Mouse (Mus musculus) NIH3T3 (cell line): ENCODE measurements around the gene Bckdha.

Source experiments
- DNase-seq: peaks from one replicate; pipeline ENCODE4 v3.0.0-alpha.2; 2012; ENCODE audit warnings: low read depth

Gene Bckdha

GRCm38 (mm10) chr7:25614086-25614485 lies 44.7 kb downstream of the Bckdha start:
- no peak for DNase-seq

- DNase-seq, result no peak
Measured at GRCm38 (mm10) chr7:25611501-25611900, 47.3 kb downstream of the Bckdha start.

GRCm38 (mm10) chr7:25610056-25610455 lies 48.7 kb downstream of the Bckdha start:
- no peak for DNase-seq

GRCm38 (mm10) chr7:25607196-25607595 lies 51.6 kb downstream of the Bckdha start:
- DNase-seq, result no peak

DNA sequence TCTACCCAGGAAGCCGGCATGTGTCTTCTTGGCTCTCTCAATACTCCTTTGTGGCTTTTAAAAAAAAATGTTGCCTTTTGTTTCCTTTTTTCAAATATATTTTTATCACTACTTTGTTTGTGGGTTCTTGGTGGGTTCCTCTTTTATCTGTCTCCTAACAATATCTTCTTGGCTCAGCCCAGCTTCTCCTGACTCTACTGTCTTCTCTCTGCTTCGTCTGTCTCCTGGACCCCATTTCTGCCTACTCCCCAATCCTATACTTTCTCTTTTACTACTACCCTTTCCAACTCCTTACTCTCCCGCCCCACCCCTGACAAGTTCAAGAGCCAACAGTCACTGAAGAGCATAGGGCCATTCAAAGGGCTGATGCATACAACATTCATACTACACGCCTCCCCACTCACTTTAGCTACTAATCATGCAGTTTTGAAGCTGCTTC lies 52.1 kb downstream of the Bckdha start:
- DNase-seq, result no peak

- DNase-seq, result no peak
Measured at GRCm38 (mm10) chr7:25601346-25601745, 57.4 kb downstream of the Bckdha start.

GRCm38 (mm10) chr7:25600666-25601065 lies 58.1 kb downstream of the Bckdha start:
- DNase-seq, result no peak

- peak; percentile 86 for DNase-seq
Measured at GRCm38 (mm10) chr7:25599663-25600062, 59.1 kb downstream of the Bckdha start.

- DNase-seq, result no peak
Measured at GRCm38 (mm10) chr7:25593859-25594258, 64.9 kb downstream of the Bckdha start.

GRCm38 (mm10) chr7:25591226-25591625 lies 67.6 kb downstream of the Bckdha start:
- no peak for DNase-seq

DNA sequence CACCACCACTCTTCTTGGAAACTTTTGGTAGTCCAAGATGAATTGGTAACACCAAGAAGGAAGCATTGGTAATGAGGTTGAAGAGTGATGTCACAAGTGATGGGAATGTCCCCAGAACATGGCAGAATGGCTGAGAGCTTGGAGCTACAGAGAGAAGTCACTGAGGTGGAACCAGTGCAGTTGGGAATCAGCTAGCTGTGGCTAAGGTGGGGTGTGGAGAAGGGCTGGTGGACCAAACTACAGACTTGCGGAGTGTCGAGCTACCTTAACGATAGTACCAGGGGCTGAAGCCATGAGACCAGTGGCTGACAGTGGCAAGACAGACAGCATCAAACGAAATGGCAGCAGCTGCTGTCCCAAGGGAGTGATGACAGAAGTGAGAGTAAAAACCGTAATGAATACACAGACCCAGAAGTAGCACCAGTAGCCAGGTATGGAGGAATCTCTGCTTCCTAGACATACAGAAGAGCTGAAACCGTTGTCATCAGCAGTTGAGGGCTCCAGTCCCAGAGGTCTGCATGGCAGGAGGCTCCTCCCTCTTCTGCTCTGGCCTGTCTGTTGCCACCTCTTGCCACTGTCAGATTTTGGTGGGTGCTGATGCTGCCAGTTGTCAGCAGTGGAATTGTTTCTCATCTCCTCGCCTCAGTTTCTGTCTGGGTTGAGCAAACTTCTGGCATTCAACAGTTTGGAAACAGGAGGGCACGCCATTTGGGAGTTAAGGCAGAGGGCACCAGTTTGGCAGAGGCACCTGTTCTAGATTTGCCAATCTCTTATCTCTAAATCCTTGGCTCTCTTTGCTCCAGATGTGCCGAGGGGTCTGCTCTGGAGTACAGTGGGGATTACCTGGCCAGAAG lies 73.2 kb downstream of the Bckdha start:
- no peak for DNase-seq

- no peak for DNase-seq
Measured at GRCm38 (mm10) chr7:25584651-25585050, 74.1 kb downstream of the Bckdha start.

DNA sequence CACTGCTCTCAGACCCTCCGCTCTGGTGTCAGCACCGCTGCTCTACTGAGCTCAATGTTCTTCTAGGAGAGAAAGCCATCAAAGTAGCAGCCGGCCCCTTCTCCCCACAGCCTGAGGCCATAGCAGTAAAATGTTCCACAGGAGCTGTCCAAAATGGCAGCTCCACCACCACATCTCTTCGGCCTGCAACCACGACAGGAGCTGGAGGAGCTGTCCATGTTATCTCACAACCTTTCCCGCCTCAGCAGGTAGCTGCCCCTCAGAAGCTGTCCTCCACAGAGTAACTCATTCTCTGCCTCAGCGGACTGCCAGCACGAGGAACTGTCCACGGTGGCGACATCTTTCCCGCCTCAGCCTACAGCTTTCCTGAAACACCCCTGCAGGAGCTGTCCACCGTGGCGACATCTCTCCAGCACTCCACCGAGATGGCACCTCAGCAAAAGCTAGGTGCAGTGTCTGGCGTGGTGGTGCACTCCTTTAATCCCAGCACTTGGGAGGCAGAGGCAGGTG lies 76.4 kb downstream of the Bckdha start:
- DNase-seq, result no peak
